Mouse (Mus musculus): ENCODE data around the gene Ccdc32. TPM values are rescaled to one million over a fixed set of nuclear protein-coding genes. Genes with fewer than 3 reads are reported as not detected.

Gene Ccdc32
- total RNA-seq, 2 experiments from 2014 or later = 5.6 to 6.2 TPM

DNA sequence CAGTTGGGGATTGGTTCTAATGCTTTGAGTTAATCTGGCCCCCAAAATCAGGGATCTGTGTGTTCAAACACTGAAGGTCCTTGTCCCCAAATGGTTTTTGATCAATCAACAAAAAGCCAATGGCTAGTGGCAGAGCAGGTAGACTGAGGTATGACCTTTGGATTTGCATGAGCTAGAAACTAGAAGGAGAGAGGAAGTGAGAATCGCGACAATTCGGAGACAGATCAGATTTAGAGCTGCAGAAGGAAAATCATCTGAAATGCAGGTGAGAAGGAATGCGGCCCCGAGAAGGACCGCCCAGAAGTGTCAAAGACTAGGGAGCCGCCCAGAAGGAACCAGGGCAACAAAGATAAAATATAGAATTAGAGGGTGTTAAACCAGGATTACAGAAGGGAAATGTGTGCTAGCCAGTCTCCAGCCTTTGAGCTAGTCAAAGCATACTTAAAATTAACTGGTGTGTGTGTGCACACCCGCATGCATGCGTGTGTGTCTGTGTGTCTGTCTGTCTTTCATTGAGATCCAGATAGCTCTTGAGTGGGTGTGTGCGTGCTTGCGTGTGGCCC is 59.5 kb downstream of the Ccdc32 start:
- intact Hi-C loops (cut with DNase I; ENCODE audit: low total_unique reads) = loop anchor here (5.0 kb wide), 1 partner anchor 67 kb away; the partner anchor contains the start of gene Bahd1
- no peak for DNase-seq

Other genes starting within 250 kb of the Ccdc32 start
- under 1 TPM; 0.06 to 0.07 TPM for gene Disp2, start 249.7 kb downstream of the Ccdc32 start, total RNA-seq (2021)
- 1 to 10 TPM; 3.8 to 4.1 TPM for gene Knstrn, start 215.4 kb downstream of the Ccdc32 start, total RNA-seq (2021)
- gene Ivd, start 167.4 kb downstream of the Ccdc32 start, total RNA-seq (2021) = 10 to 100 TPM; 68.8 to 85.3 TPM
- gene Bahd1, start 129.0 kb downstream of the Ccdc32 start, total RNA-seq (2021) = 1 to 10 TPM; 4.9 to 5.0 TPM
- gene Chst14, start 102.9 kb downstream of the Ccdc32 start, total RNA-seq (2021) = 1 to 10 TPM; 5.8 to 6.2 TPM
- gene Rpusd2, start 5.4 kb upstream of the Ccdc32 start, total RNA-seq (2021) = 1 to 10 TPM; 2.7 to 3.5 TPM
- 1 to 10 TPM; 2.2 to 2.3 TPM for gene Knl1, start 17.7 kb upstream of the Ccdc32 start, total RNA-seq (2021)
- gene Rad51, start 83.4 kb upstream of the Ccdc32 start, total RNA-seq (2021) = 1 to 10 TPM; 2.6 to 3.1 TPM
- 1 to 10 TPM; 4.8 to 5.5 TPM for gene Rmdn3, start 127.6 kb upstream of the Ccdc32 start, total RNA-seq (2021)
- under 1 TPM in 1 of 2 experiments, not detected in 1; 0.57 TPM for gene Gchfr, start 138.4 kb upstream of the Ccdc32 start, total RNA-seq (2021)
- gene Gm14137, start 145.1 kb upstream of the Ccdc32 start, total RNA-seq (2021) = under 1 TPM in 1 of 2 experiments, not detected in 1; 0.06 TPM
- gene Zfyve19, start 179.2 kb upstream of the Ccdc32 start, total RNA-seq (2021) = 10 to 100 TPM; 10.6 to 11.6 TPM
- gene Dnajc17, start 179.4 kb upstream of the Ccdc32 start, total RNA-seq (2021) = 1 to 10 TPM; 8.2 to 8.9 TPM
- not detected for gene Ppp1r14d, start 200.5 kb upstream of the Ccdc32 start, total RNA-seq (2021)
- under 1 TPM in 1 of 2 experiments, not detected in 1; 0.64 TPM for gene Spint1, start 208.0 kb upstream of the Ccdc32 start, total RNA-seq (2021)
- gene Rhov, start 241.9 kb upstream of the Ccdc32 start, total RNA-seq (2021) = not detected

All from gastrocnemius, postnatal 14 days (tissue).